Mouse (Mus musculus) C3H10T1/2 (cell line): ENCODE results near the gene Atp13a4. TPM values are rescaled to one million over a fixed set of nuclear protein-coding genes. Genes with fewer than 3 reads are reported as not detected.

Experiments
- polyA plus RNA-seq, 2 experiments: library from polyadenylated mRNA; unstranded; fragments of >200 nt; fragmentation: generic; extraction: Trizol; gene quantifications; one replicate each; pipeline ENCODE4 v1.2.1; 2012; ENCODE audit warnings: missing spikeins in 2 of 2

Gene Atp13a4
- not detected for polyA plus RNA-seq

GRCm38 (mm10) chr16:29544829-29545228 is at the start of gene Atp13a4:
TSS of gene Atp13a4 (minus strand) at chr16:29544864.

GRCm38 (mm10) chr16:29579167-29579786 is 34.6 kb upstream of the Atp13a4 start, which contains the start of gene Opa1:
TSS of gene Opa1 (plus strand) at chr16:29579334.

GRCm38 (mm10) chr16:29378458-29378857 is 166.2 kb downstream of the Atp13a4 start, which contains the start of gene Atp13a5:
TSS of gene Atp13a5 (minus strand) at chr16:29378732.

Other genes starting within 250 kb of the Atp13a4 start
- gene Atp13a5, start 166.1 kb downstream of the Atp13a4 start, polyA plus RNA-seq, result not detected
- gene Opa1, start 34.5 kb upstream of the Atp13a4 start, polyA plus RNA-seq, result 1 to 10 TPM; 1.2 to 6.3 TPM